Mouse (Mus musculus) liver, embryonic 11.5 days (tissue): ENCODE results near the gene Casq1. TPM values are rescaled to one million over a fixed set of nuclear protein-coding genes. Genes with fewer than 3 reads are reported as not detected.

Experiments
- ATAC-seq: fragments of 200-750 bp; cut with Nextera tagmentation; replicated peaks from 2 replicates; pipeline ENCODE4 v1.8.0; 2017; ENCODE audit warnings: moderate number of reproducible peaks, mild to moderate bottlenecking, moderate TSS enrichment, moderate library complexity; ENCODE audit not compliant: low FRiP score
- DNase-seq: peaks from one replicate; pipeline ENCODE4 v3.0.0-alpha.2; 2017; ENCODE audit warnings: low spot score
- H3K27ac ChIP-seq: fragments of 300-500 bp; sonication (generic); 2 replicates; pipeline ENCODE4 v1.5.1; 2014; ENCODE audit warnings: mild to moderate bottlenecking, low read depth, low read length, control low read depth
- H3K27me3 ChIP-seq: fragments of 300-500 bp; sonication (generic); replicated peaks from 2 replicates; pipeline ENCODE4 v1.6.1; 2014; ENCODE audit warnings: low read length, mixed read lengths; ENCODE audit not compliant: control insufficient read depth, insufficient read depth
- H3K36me3 ChIP-seq: fragments of 300-500 bp; sonication (generic); 2 replicates; pipeline ENCODE4 v1.6.1; 2014; ENCODE audit warnings: mild to moderate bottlenecking, low read length, moderate library complexity, mixed read lengths; ENCODE audit not compliant: control insufficient read depth, insufficient read depth
- H3K4me1 ChIP-seq: fragments of 300-500 bp; sonication (generic); replicated peaks from 2 replicates; pipeline ENCODE4 v1.6.1; 2014; ENCODE audit warnings: low read length, mixed read lengths; ENCODE audit not compliant: control insufficient read depth, insufficient read depth
- H3K4me2 ChIP-seq: fragments of 300-500 bp; sonication (generic); 2 replicates; pipeline ENCODE4 v1.6.1; 2014; ENCODE audit warnings: mild to moderate bottlenecking, control low read depth, moderate library complexity
- H3K4me3 ChIP-seq: fragments of 300-500 bp; sonication (generic); 2 replicates; pipeline ENCODE4 v1.5.1; 2014; ENCODE audit warnings: low read depth, low read length, control low read depth
- H3K9ac ChIP-seq: fragments of 300-500 bp; sonication (generic); 2 replicates; pipeline ENCODE4 v1.6.1; 2014; ENCODE audit warnings: low read depth, low read length, control low read depth
- H3K9me3 ChIP-seq: fragments of 300-500 bp; sonication (generic); 2 replicates; pipeline ENCODE4 v1.6.1; 2016; ENCODE audit warnings: low read length, inconsistent platforms, mixed read lengths; ENCODE audit not compliant: control insufficient read depth
- WGBS: fragments of 180-500 bp; shearing (Covaris S2); extraction: QIAGEN DNeasy Blood & Tissue Kit; methylation state at CpG from one replicate; pipeline ENCODE4 v1.1.7; 2014; 5-methylcytosine and 5-hydroxymethylcytosine counted together
- polyA plus RNA-seq: library from polyadenylated mRNA; unstranded; fragments of >200 nt; fragmentation: Nextera tagmentation; extraction: Ambion mirVana; gene quantifications from 2 replicates; pipeline ENCODE4 v1.2.1, GENCODE M21; 2014

The Casq1 gene
- polyA plus RNA-seq, 1 experiment from 2014 or later: 4.1 TPM

- H3K4me2 ChIP-seq: no peak overlapping the region
- no peaks in the 10 kb centered on the region for H3K9me3 ChIP-seq
- H3K9ac ChIP-seq: peak overlapping the region; percentile 30; the same call in 1 of the 2 replicates
- ATAC-seq (no peak), DNase-seq (no peak)
- H3K4me3 ChIP-seq: no peak overlapping the region
- H3K36me3 ChIP-seq: peaks cover 12% of the 10 kb centered on the region; the same call in 1 of the 2 replicates
- no peaks in the 10 kb centered on the region for H3K27me3 ChIP-seq
- peaks cover 33% of the 10 kb centered on the region for H3K4me1 ChIP-seq
- 47% methylated on average over 2 of the region's 2 CpGs for WGBS
- peak overlapping the region; percentile 61 for H3K27ac ChIP-seq
These were observed 16.7 kb downstream of the Casq1 start for GRCm38 (mm10) chr1:172202894-172203522.

GRCm38 (mm10) chr1:172201967-172202880, 17.4 kb downstream of the Casq1 start:
- Histone ChIP-seq H3K9me3 (no peaks in the 10 kb centered on the region), H3K4me3 (no peak overlapping the region), H3K4me2 (no peak overlapping the region), H3K9ac (no peak overlapping the region), H3K27ac (no peak overlapping the region), H3K4me1 (peaks cover 30% of the 10 kb centered on the region), H3K27me3 (no peaks in the 10 kb centered on the region), H3K36me3 (peaks cover 17% of the 10 kb centered on the region)
- no peak for DNase-seq
- ATAC-seq: no peak
- 43% methylated on average over 14 of the region's 14 CpGs for WGBS

- no peak overlapping the region for H3K27ac ChIP-seq
- H3K4me1 ChIP-seq: peaks cover 25% of the 10 kb centered on the region
- H3K9me3 ChIP-seq: no peaks in the 10 kb centered on the region
- H3K4me3 ChIP-seq: no peak overlapping the region
- ATAC-seq: no peak
- no peaks in the 10 kb centered on the region for H3K27me3 ChIP-seq
- 71% methylated on average over 7 of the region's 7 CpGs for WGBS
- peaks cover 30% of the 10 kb centered on the region for H3K36me3 ChIP-seq
- no peak overlapping the region for H3K4me2 ChIP-seq
- DNase-seq: no peak
- no peak overlapping the region for H3K9ac ChIP-seq
These were observed 18.7 kb downstream of the Casq1 start for GRCm38 (mm10) chr1:172200871-172201447.

GRCm38 (mm10) chr1:172200161-172200560, 19.5 kb downstream of the Casq1 start:
- no peak overlapping the region for H3K27ac ChIP-seq
- no peak overlapping the region for H3K4me3 ChIP-seq
- H3K36me3 ChIP-seq: peaks cover 35% of the 10 kb centered on the region
- H3K9me3 ChIP-seq: no peaks in the 10 kb centered on the region
- H3K4me2 ChIP-seq: no peak overlapping the region
- 86% methylated on average over 5 of the region's 5 CpGs for WGBS
- no peak for ATAC-seq
- H3K27me3 ChIP-seq: no peaks in the 10 kb centered on the region
- no peak for DNase-seq
- H3K4me1 ChIP-seq: peaks cover 20% of the 10 kb centered on the region
- H3K9ac ChIP-seq: no peak overlapping the region

- DNase-seq (no peak), ATAC-seq (no peak)
- Histone ChIP-seq H3K27me3 (no peaks in the 10 kb centered on the region), H3K36me3 (peaks cover 42% of the 10 kb centered on the region), H3K27ac (no peak overlapping the region), H3K9me3 (no peaks in the 10 kb centered on the region), H3K4me1 (peaks cover 17% of the 10 kb centered on the region), H3K9ac (no peak overlapping the region), H3K4me3 (no peak overlapping the region), H3K4me2 (no peak overlapping the region)
- WGBS: 87% methylated on average over 4 of the region's 4 CpGs
These were observed 20.7 kb downstream of the Casq1 start for GRCm38 (mm10) chr1:172198996-172199395.

GRCm38 (mm10) chr1:172198316-172198715, 21.4 kb downstream of the Casq1 start:
- no peak overlapping the region for H3K9ac ChIP-seq
- H3K27me3 ChIP-seq: no peaks in the 10 kb centered on the region
- H3K4me2 ChIP-seq: no peak overlapping the region
- 89% methylated on average over 7 of the region's 8 CpGs for WGBS
- peaks cover 10% of the 10 kb centered on the region for H3K4me1 ChIP-seq
- DNase-seq: no peak
- no peak overlapping the region for H3K27ac ChIP-seq
- peaks cover 46% of the 10 kb centered on the region for H3K36me3 ChIP-seq
- ATAC-seq: no peak
- no peaks in the 10 kb centered on the region for H3K9me3 ChIP-seq
- no peak overlapping the region for H3K4me3 ChIP-seq

- Histone ChIP-seq H3K9me3 (no peaks in the 10 kb centered on the region), H3K36me3 (peaks cover 47% of the 10 kb centered on the region), H3K4me1 (peaks cover 8% of the 10 kb centered on the region), H3K4me3 (no peak overlapping the region), H3K27me3 (no peaks in the 10 kb centered on the region), H3K4me2 (no peak overlapping the region), H3K27ac (no peak overlapping the region), H3K9ac (no peak overlapping the region)
- DNase-seq: no peak
- no peak for ATAC-seq
- WGBS: 88% methylated on average over 5 of the region's 5 CpGs
These were observed 21.8 kb downstream of the Casq1 start for GRCm38 (mm10) chr1:172197851-172198250.

- Histone ChIP-seq H3K27me3 (no peaks in the 10 kb centered on the region), H3K4me1 (peaks cover 2% of the 10 kb centered on the region; the same call in 1 of the 2 replicates), H3K9ac (no peak overlapping the region), H3K36me3 (peaks cover 54% of the 10 kb centered on the region), H3K4me3 (no peak overlapping the region), H3K27ac (no peak overlapping the region), H3K4me2 (no peak overlapping the region), H3K9me3 (no peaks in the 10 kb centered on the region)
- WGBS: 81% methylated on average over 3 of the region's 3 CpGs
- ATAC-seq (no peak), DNase-seq (no peak)
These were observed 22.5 kb downstream of the Casq1 start for GRCm38 (mm10) chr1:172197146-172197545.
